Mouse (Mus musculus) CH12.LX (cell line): ENCODE results near the gene Mlph.

Experiments
- CHD1 ChIP-seq: IDR thresholded peaks from 2 replicates; pipeline ENCODE4 v1.6.1; 2012; ENCODE audit warnings: low read depth, low read length, improper control_type of control experiment, inconsistent platforms
- E2F4 ChIP-seq: IDR thresholded peaks from 2 replicates; pipeline ENCODE4 v1.6.1; 2011; ENCODE audit warnings: low read depth, low read length, improper control_type of control experiment; ENCODE audit not compliant: insufficient replicate concordance
- PAX5 ChIP-seq: IDR thresholded peaks from 2 replicates; pipeline ENCODE4 v1.6.1; 2012; ENCODE audit warnings: low read length, inconsistent platforms, mixed read lengths

GRCm38 (mm10) chr1:90999911-91000601 lies 85.2 kb downstream of the Mlph start:
- TF ChIP-seq PAX5 = no peak
- TF ChIP-seq E2F4 = no peak
- no peak for TF ChIP-seq CHD1
